Mouse (Mus musculus) myocyte (in vitro differentiated cells): ENCODE measurements at regions not wholly inside any gene's neighbourhood (a gene's known extent, or its start where the extent isn't known, plus 50 kb on each side); places are given as distances from the start of the nearest gene placed in this dataset.

Experiments used
- H3K27me3 ChIP-seq: one replicate; pipeline ENCODE4 v1.6.1; 2011; ENCODE audit not compliant: control insufficient read depth, insufficient read depth, insufficient read length
- H3K36me3 ChIP-seq: one replicate; pipeline ENCODE4 v1.6.1; 2011; ENCODE audit not compliant: control insufficient read depth, insufficient read depth
- H3K4me2 ChIP-seq: one replicate; pipeline ENCODE4 v1.6.1; 2011; ENCODE audit warnings: low read depth, control low read depth
- H3K4me3 ChIP-seq: one replicate; pipeline ENCODE4 v1.5.1; 2011; ENCODE audit warnings: mild to moderate bottlenecking, control low read depth, moderate library complexity
- H3K79me2 ChIP-seq: one replicate; pipeline ENCODE4 v1.6.1; 2011; ENCODE audit not compliant: control insufficient read depth, insufficient read depth
- H3ac ChIP-seq: one replicate; pipeline ENCODE4 v1.6.1; 2011; ENCODE audit not compliant: control insufficient read depth, insufficient read length
- CEBPB ChIP-seq: IDR thresholded peaks from 2 replicates; pipeline ENCODE4 v1.6.1; 2011; ENCODE audit warnings: mild to moderate bottlenecking, moderate library complexity; ENCODE audit not compliant: poor library complexity, insufficient read depth, severe bottlenecking
- E2F4 ChIP-seq: IDR thresholded peaks from one replicate; pipeline ENCODE4 v1.6.1; 2011; ENCODE audit warnings: mild to moderate bottlenecking, control low read depth, moderate library complexity; ENCODE audit not compliant: insufficient read depth
- MAX ChIP-seq: IDR thresholded peaks from one replicate; pipeline ENCODE4 v1.6.1; 2011; ENCODE audit warnings: low read depth, mild to moderate bottlenecking, control low read depth
- MYOD1 ChIP-seq, 3 experiments: IDR thresholded peaks; one replicate each; pipeline ENCODE4 v1.6.1; 2011; ENCODE audit warnings: control low read depth in 2 of 3, low read depth in 2 of 3, mild to moderate bottlenecking in 2 of 3, moderate library complexity in 1 of 3; ENCODE audit not compliant: insufficient read length in 2 of 3, control insufficient read depth in 1 of 3
- MYOG ChIP-seq, 3 experiments: IDR thresholded peaks; one replicate each; pipeline ENCODE4 v1.6.1; 2011; ENCODE audit warnings: control low read depth in 2 of 3, low read depth in 2 of 3, mild to moderate bottlenecking in 2 of 3; ENCODE audit not compliant: insufficient read length in 2 of 3, control insufficient read depth in 1 of 3, insufficient read depth in 1 of 3
- POLR2A ChIP-seq: IDR thresholded peaks from one replicate; pipeline ENCODE4 v1.6.1; 2011; ENCODE audit warnings: low read depth, mild to moderate bottlenecking, control low read depth, moderate library complexity; ENCODE audit not compliant: insufficient read length
- POLR2AphosphoS2 ChIP-seq: IDR thresholded peaks from one replicate; pipeline ENCODE4 v1.6.1; 2011; ENCODE audit warnings: low read depth, control low read depth; ENCODE audit not compliant: insufficient read length
- REST ChIP-seq: IDR thresholded peaks from one replicate; pipeline ENCODE4 v1.6.1; 2011; ENCODE audit warnings: mild to moderate bottlenecking, control low read depth, moderate library complexity; ENCODE audit not compliant: insufficient read depth, insufficient read length
- SRF ChIP-seq: IDR thresholded peaks from one replicate; pipeline ENCODE4 v1.6.1; 2011; ENCODE audit warnings: low read depth; ENCODE audit not compliant: control insufficient read depth, insufficient read length
- TCF12 ChIP-seq: IDR thresholded peaks from one replicate; pipeline ENCODE4 v1.6.1; 2011; ENCODE audit warnings: mild to moderate bottlenecking, control low read depth; ENCODE audit not compliant: poor library complexity, insufficient read depth, severe bottlenecking
- TCF3 ChIP-seq: IDR thresholded peaks from one replicate; pipeline ENCODE4 v1.6.1; 2011; ENCODE audit warnings: low read depth, control low read depth; ENCODE audit not compliant: insufficient read length
- USF1 ChIP-seq: IDR thresholded peaks from one replicate; pipeline ENCODE4 v1.6.1; 2011; ENCODE audit warnings: low read depth, mild to moderate bottlenecking, control low read depth, moderate library complexity

DNA sequence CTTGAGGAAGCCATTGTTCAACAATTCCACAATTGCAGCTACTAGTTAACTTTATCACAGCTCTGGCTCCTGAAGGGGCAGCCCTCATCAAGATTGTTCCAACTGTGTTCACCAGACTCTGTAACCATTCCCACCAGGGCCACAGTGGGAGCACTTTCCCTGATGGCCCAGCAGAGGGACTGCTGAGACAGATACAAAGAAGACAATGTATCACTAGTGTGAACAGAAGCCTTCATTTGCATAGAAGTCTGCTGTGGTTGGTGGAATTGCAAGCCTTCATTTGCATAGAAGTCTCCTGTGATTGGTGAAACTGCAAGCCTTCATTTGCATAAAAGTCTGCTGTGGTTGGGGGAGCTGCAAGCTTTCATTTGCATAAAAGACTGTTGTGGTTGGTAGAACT is 73.0 kb upstream of the A430005L14Rik start:
- Histone ChIP-seq H3ac (no peak overlapping the region), H3K79me2 (no peaks in the 10 kb centered on the region), H3K36me3 (no peaks in the 10 kb centered on the region), H3K27me3 (no peaks in the 10 kb centered on the region), H3K4me2 (no peak overlapping the region), H3K4me3 (no peak overlapping the region)
- TF ChIP-seq USF1 (no peak), MAX (no peak), CEBPB (no peak), TCF12 (no peak), TCF3 (no peak), SRF (no peak), POLR2A (no peak), REST (no peak), MYOD1 (IDR thresholded peaks at IDR 0.05; ENCODE audit: control insufficient read depth in 1 of 3, insufficient read length in 2 of 3, low read depth in 2 of 3) (no peak), MYOG (IDR thresholded peaks at IDR 0.05; ENCODE audit: control insufficient read depth in 1 of 3, insufficient read depth in 1 of 3, insufficient read length in 2 of 3, low read depth in 2 of 3) (no peak), POLR2AphosphoS2 (no peak), E2F4 (no peak)

DNA sequence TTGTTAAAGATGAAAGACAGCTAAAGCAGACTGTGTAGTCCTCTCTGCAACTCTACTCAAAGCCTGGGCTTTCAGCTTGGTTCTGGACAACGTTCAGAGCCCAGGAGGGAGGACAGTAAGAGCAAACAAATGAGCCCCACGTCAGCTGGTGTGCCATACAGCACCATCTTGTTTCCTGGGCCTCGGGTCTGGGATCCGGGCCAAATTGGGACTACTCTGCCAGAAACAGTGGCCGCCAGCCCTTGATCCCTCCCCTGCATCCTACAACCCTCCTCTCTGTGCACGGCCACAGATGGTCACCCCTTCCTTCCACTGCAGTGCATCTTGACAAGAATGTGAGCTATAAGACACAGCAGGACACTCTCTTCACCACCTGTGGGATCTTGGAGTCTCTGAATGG is 71.2 kb upstream of the A430005L14Rik start:
- no peaks in the 10 kb centered on the region for H3K36me3 ChIP-seq
- no peak for TF ChIP-seq MYOG (IDR thresholded peaks at IDR 0.05; ENCODE audit: control insufficient read depth in 1 of 3, insufficient read depth in 1 of 3, insufficient read length in 2 of 3, low read depth in 2 of 3)
- TF ChIP-seq USF1 = no peak
- no peak for TF ChIP-seq POLR2A
- TF ChIP-seq CEBPB = no peak
- TF ChIP-seq POLR2AphosphoS2 = no peak
- no peak for TF ChIP-seq TCF3
- no peak for TF ChIP-seq E2F4
- no peak for TF ChIP-seq MAX
- no peak for TF ChIP-seq TCF12
- no peak for TF ChIP-seq MYOD1 (IDR thresholded peaks at IDR 0.05; ENCODE audit: control insufficient read depth in 1 of 3, insufficient read length in 2 of 3, low read depth in 2 of 3)
- no peak for TF ChIP-seq REST
- TF ChIP-seq SRF = no peak
- no peak overlapping the region for H3K4me2 ChIP-seq
- no peaks in the 10 kb centered on the region for H3K27me3 ChIP-seq
- H3K79me2 ChIP-seq = no peaks in the 10 kb centered on the region
- H3ac ChIP-seq = no peak overlapping the region
- no peak overlapping the region for H3K4me3 ChIP-seq

DNA sequence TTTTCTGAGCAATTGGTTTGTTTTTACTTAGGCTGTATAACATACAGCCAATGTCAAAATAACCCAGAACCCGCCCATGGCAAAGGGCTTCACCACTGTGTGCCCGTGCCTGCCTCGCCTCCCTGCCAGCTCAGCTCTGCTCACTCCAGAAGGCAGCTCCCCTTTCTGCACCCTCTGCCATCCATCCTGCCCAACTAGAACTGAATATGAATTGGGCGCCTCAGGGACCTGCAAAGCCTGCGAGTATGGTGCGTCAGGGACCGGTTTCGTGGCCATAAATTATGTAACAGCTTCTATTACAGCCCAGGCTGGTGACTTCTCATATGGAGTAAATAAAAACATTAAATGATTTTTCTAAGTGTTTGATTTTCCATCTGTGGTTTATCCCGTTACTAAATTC is 66.9 kb upstream of the A430005L14Rik start:
- TF ChIP-seq POLR2AphosphoS2 (no peak), SRF (no peak), TCF12 (no peak), POLR2A (no peak), REST (no peak), E2F4 (no peak), MYOD1 (IDR thresholded peaks at IDR 0.05; ENCODE audit: control insufficient read depth in 1 of 3, insufficient read length in 2 of 3, low read depth in 2 of 3) (no peak), USF1 (no peak), MYOG (IDR thresholded peaks at IDR 0.05; ENCODE audit: control insufficient read depth in 1 of 3, insufficient read depth in 1 of 3, insufficient read length in 2 of 3, low read depth in 2 of 3) (no peak), CEBPB (no peak), TCF3 (no peak), MAX (no peak)
- no peak overlapping the region for H3K4me2 ChIP-seq
- H3K4me3 ChIP-seq = no peak overlapping the region
- no peak overlapping the region for H3ac ChIP-seq
- no peaks in the 10 kb centered on the region for H3K27me3 ChIP-seq
- no peaks in the 10 kb centered on the region for H3K79me2 ChIP-seq
- no peaks in the 10 kb centered on the region for H3K36me3 ChIP-seq

DNA sequence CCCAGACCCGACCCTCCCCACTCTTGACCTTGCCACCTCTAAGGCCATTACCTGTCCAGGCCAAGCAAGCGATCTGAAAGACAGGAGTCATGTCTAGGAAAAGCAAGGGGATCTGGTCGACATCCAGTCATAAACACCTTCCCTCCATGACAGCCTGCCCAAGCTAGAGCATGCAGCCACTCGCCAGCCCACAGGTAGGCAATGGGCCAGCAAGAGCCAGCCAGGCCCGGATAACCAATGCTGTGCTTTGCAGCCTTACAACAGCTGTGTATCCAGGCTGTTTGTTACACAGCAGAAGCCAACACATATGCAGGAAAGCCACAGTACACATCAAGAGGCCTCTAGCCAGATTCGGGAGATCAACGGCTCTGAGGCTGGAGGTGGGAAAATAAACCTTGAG is 57.3 kb upstream of the A430005L14Rik start:
- no peaks in the 10 kb centered on the region for H3K27me3 ChIP-seq
- H3K4me2 ChIP-seq = no peak overlapping the region
- TF ChIP-seq MAX (no peak), POLR2A (no peak), TCF12 (no peak), CEBPB (no peak), POLR2AphosphoS2 (no peak), REST (no peak), E2F4 (no peak), MYOG (IDR thresholded peaks at IDR 0.05; ENCODE audit: control insufficient read depth in 1 of 3, insufficient read depth in 1 of 3, insufficient read length in 2 of 3, low read depth in 2 of 3) (no peak), SRF (no peak), MYOD1 (IDR thresholded peaks at IDR 0.05; ENCODE audit: control insufficient read depth in 1 of 3, insufficient read length in 2 of 3, low read depth in 2 of 3) (no peak), USF1 (no peak), TCF3 (no peak)
- no peaks in the 10 kb centered on the region for H3K36me3 ChIP-seq
- no peak overlapping the region for H3ac ChIP-seq
- no peaks in the 10 kb centered on the region for H3K79me2 ChIP-seq
- H3K4me3 ChIP-seq = no peak overlapping the region

DNA sequence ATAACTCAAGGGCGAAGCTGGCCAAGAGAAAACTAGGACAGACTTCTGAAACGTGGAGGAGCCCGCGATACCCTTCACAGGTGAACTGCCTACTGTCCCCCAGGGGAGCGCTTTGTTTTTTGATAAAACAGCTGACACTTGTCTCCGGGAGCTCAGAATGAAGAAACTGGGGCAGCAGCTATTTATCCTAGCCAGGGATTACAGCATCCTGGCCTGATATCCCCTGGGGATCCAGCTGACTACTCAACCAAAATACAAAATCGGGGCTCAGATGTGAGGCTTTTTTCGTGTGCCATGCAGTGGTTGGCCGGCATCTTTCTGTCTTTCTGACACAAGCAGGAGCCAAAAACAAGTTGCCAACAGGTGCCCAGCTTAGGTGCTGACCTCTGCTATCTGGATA is 52.0 kb upstream of the A430005L14Rik start:
- no peak for TF ChIP-seq TCF12
- TF ChIP-seq USF1 = no peak
- no peak for TF ChIP-seq MYOG (IDR thresholded peaks at IDR 0.05; ENCODE audit: control insufficient read depth in 1 of 3, insufficient read depth in 1 of 3, insufficient read length in 2 of 3, low read depth in 2 of 3)
- no peak for TF ChIP-seq MAX
- Histone ChIP-seq H3ac (no peak overlapping the region), H3K79me2 (no peaks in the 10 kb centered on the region), H3K4me2 (no peak overlapping the region), H3K27me3 (no peaks in the 10 kb centered on the region), H3K4me3 (no peak overlapping the region), H3K36me3 (no peaks in the 10 kb centered on the region)
